Comparison of ENCODE assay signal across 8 mouse cellular contexts in genomic region chr19:16780790-16781384, GRCm38 (mm10). TPM values are rescaled to one million over a fixed set of nuclear protein-coding genes. Genes with fewer than 3 reads are reported as not detected.
DNase-seq lines count a peak whose midpoint lies in the region; ATAC-seq lines count a peak whose summit lies in the region.

TSS of gene Vps13a (minus strand) at chr19:16780933.

- peak within 1 kb of the TSS; percentile 80 for H3K4me2 ChIP-seq in intestine, embryonic 14.5 days (ENCODE audit: low read length)

- under 1% methylated on average over 61 of the region's 67 CpGs for WGBS in intestine, embryonic 14.5 days

- peaks cover 9% of the 10 kb centered on the region; the same call in 1 of the 2 replicates for H3K4me1 ChIP-seq in intestine, embryonic 14.5 days (replicated peaks; ENCODE audit: control insufficient read depth, insufficient read depth, low read length)

- H3K4me3 ChIP-seq in intestine, embryonic 14.5 days (ENCODE audit: low read depth, low read length) = peak within 1 kb of the TSS; percentile 55

- DNase-seq in adipocyte (ENCODE audit: low spot score) = peak; percentile 97
- peak; percentile 94 for DNase-seq in embryo, embryonic 10 days (ENCODE audit: low spot score)
- peak; percentile 88 for DNase-seq in gastrocnemius, postnatal 14 days
- DNase-seq in intestine, embryonic 14.5 days (ENCODE audit: low spot score) = peak; percentile 90
- DNase-seq in left cerebral cortex, postnatal 14 days (ENCODE audit: low spot score in 2 of 2) = peak; percentile 79 to 87
- DNase-seq in mesoderm, embryonic 11.5 days (ENCODE audit: low read depth, low spot score) = peak; percentile 94
- DNase-seq in right cerebral cortex, postnatal 36 days (ENCODE audit: low spot score in 2 of 2) = peak; percentile 82 to 84
- peak; percentile 93 for DNase-seq in yolk sac, embryonic 10.5 days (ENCODE audit: low spot score)

- H3K27ac ChIP-seq in intestine, embryonic 14.5 days (ENCODE audit: low read depth) = no peak within 1 kb of the TSS; the same call in 1 of the 2 replicates

- 0 out of 2 replicates have a peak, but pooled peaks cover 5% of the 10 kb centered on the region for H3K27me3 ChIP-seq in intestine, embryonic 14.5 days (replicated peaks; ENCODE audit: control insufficient read depth, insufficient read depth, low read length)

- intact Hi-C loops in gastrocnemius, postnatal 14 days (cut with DNase I; ENCODE audit: low total_unique reads) = no loop called here
- intact Hi-C loops in left cerebral cortex, postnatal 14 days (cut with DNase I) = loop anchor here (10.0 kb wide), 1 partner anchor 716 kb away; no protein-coding TSS in a partner anchor

- no peaks in the 10 kb centered on the region for H3K36me3 ChIP-seq in intestine, embryonic 14.5 days (ENCODE audit: control insufficient read depth, insufficient read depth, low read length)

- peak within 1 kb of the TSS; percentile 49 for H3K9ac ChIP-seq in intestine, embryonic 14.5 days (ENCODE audit: low read length)

- peak; percentile 97 for ATAC-seq in intestine, embryonic 14.5 days (replicated peaks; ENCODE audit: low FRiP score, low TSS enrichment, low read depth)

- no peaks in the 10 kb centered on the region for H3K9me3 ChIP-seq in intestine, embryonic 14.5 days (ENCODE audit: control insufficient read depth, low read length)

RNA-seq across cellular contexts. Expression of gene Vps13a, which starts in this region (rescaled TPM):
- total RNA-seq in gastrocnemius, postnatal 14 days (2021) = 10 to 100 TPM; 11.8 to 12.9 TPM
- polyA plus RNA-seq in intestine, embryonic 14.5 days (2014; fragmentation: Nextera tagmentation; extraction: Ambion mirVana) = 16.3 and 18.0 TPM in 2 replicates
- total RNA-seq in left cerebral cortex, postnatal 14 days (2021) = 10 to 100 TPM; 62.3 to 64.0 TPM

Comparison
In these comparisons a context has a peak if more than half of its experiments do, and no peak if none do; other contexts are left out.
1. RNA of gene Vps13a (total RNA-seq): 62.3 to 64.0 TPM in left cerebral cortex, postnatal 14 days; 11.8 to 12.9 TPM in gastrocnemius, postnatal 14 days; every median in the first group is over 4 times any median in the second.
2. Peak in every context shown above with its lines, with median percentiles within 50 percentile points of each other: DNase-seq.